Mouse (Mus musculus) lung, adult 2 months (tissue): ENCODE measurements at regions not wholly inside any gene's neighbourhood (a gene's known extent, or its start where the extent isn't known, plus 50 kb on each side); places are given as distances from the start of the nearest gene placed in this dataset.

Source experiments
- CTCF ChIP-seq: fragments of 200-500 bp; IDR thresholded peaks from 2 replicates; pipeline ENCODE4 v1.5.1; 2011; ENCODE audit warnings: mild to moderate bottlenecking, low read length, control low read depth; ENCODE audit not compliant: insufficient read depth
- POLR2A ChIP-seq: fragments of 200-500 bp; IDR thresholded peaks from 2 replicates; pipeline ENCODE4 v1.6.1; 2011; ENCODE audit warnings: low read depth, mild to moderate bottlenecking, control low read depth, low read length, borderline replicate concordance; ENCODE audit errors: extremely low read depth

GRCm38 (mm10) chr13:107804418-107804817 is 239.8 kb upstream of the Smim15 start:
- no peak for TF ChIP-seq CTCF
- no peak for TF ChIP-seq POLR2A
